Mouse (Mus musculus): Measurements from ENCODE around the gene Abr.
A peak's percentile ranks its signal among the peaks of the same experiment; 100 is the strongest.

GRCm38 (mm10) chr11:76497066-76497768 lies 124.9 kb downstream of the Abr start:
- TF ChIP-seq POLR2A (IDR thresholded peaks at IDR 0.05; ENCODE audit: insufficient read length, low read depth) (peak; percentile 26), POLR2AphosphoS2 (IDR thresholded peaks at IDR 0.05; ENCODE audit: insufficient read length, low read depth) (no peak), CEBPB (IDR thresholded peaks at IDR 0.05; ENCODE audit: insufficient read depth, poor library complexity, severe bottlenecking) (no peak)
